Mouse (Mus musculus) kidney, postnatal 0 days (tissue): ENCODE measurements around the gene Tbc1d1. TPM values are rescaled to one million over a fixed set of nuclear protein-coding genes. Genes with fewer than 3 reads are reported as not detected.

Source experiments
- ATAC-seq: fragments of 200-750 bp; cut with Nextera tagmentation; replicated peaks from 2 replicates; pipeline ENCODE4 v1.8.0; 2017; ENCODE audit warnings: low read depth, moderate number of reproducible peaks, moderate TSS enrichment, moderate library complexity; ENCODE audit not compliant: low FRiP score
- DNase-seq: peaks from one replicate; pipeline ENCODE4 v3.0.0-alpha.2; 2016; ENCODE audit warnings: low spot score
- H3K27ac ChIP-seq: fragments of 300-500 bp; sonication (generic); 2 replicates; pipeline ENCODE4 v1.5.1; 2014; ENCODE audit warnings: mild to moderate bottlenecking
- H3K27me3 ChIP-seq: fragments of 300-500 bp; sonication (generic); 2 replicates; pipeline ENCODE4 v1.6.1; 2014; ENCODE audit warnings: low read length, mixed read lengths; ENCODE audit not compliant: insufficient read depth
- H3K36me3 ChIP-seq: fragments of 300-500 bp; sonication (generic); 2 replicates; pipeline ENCODE4 v1.6.1; 2014; ENCODE audit warnings: low read length, mixed read lengths; ENCODE audit not compliant: insufficient read depth
- H3K4me1 ChIP-seq: fragments of 300-500 bp; sonication (generic); replicated peaks from 2 replicates; pipeline ENCODE4 v1.6.1; 2014; ENCODE audit warnings: antibody characterized with exemption, low read length, mixed read lengths; ENCODE audit not compliant: insufficient read depth
- H3K4me2 ChIP-seq: fragments of 300-500 bp; sonication (generic); 2 replicates; pipeline ENCODE4 v1.6.1; 2014; ENCODE audit warnings: mild to moderate bottlenecking, low read length, moderate library complexity, mixed read lengths
- H3K4me3 ChIP-seq: fragments of 300-500 bp; sonication (generic); replicated peaks from 2 replicates; pipeline ENCODE4 v1.5.1; 2014; ENCODE audit warnings: low read depth, low read length
- H3K9ac ChIP-seq: fragments of 300-500 bp; sonication (generic); 2 replicates; pipeline ENCODE4 v1.6.1; 2014; ENCODE audit warnings: low read depth, low read length
- H3K9me3 ChIP-seq: fragments of 300-500 bp; sonication (generic); replicated peaks from 2 replicates; pipeline ENCODE4 v1.6.1; 2016; ENCODE audit warnings: low read length, inconsistent platforms, mixed read lengths
- CTCF ChIP-seq: IDR thresholded peaks from 2 replicates; pipeline ENCODE4 v1.5.1; 2016; ENCODE audit warnings: antibody characterized with exemption, low read depth, mild to moderate bottlenecking, moderate library complexity
- WGBS: fragments of 180-500 bp; shearing (Covaris S2); extraction: QIAGEN DNeasy Blood & Tissue Kit; methylation state at CpG from one replicate; pipeline ENCODE4 v1.1.7; 2014; 5-methylcytosine and 5-hydroxymethylcytosine counted together
- polyA plus RNA-seq: library from polyadenylated mRNA; unstranded; fragments of >200 nt; fragmentation: Nextera tagmentation; extraction: Ambion mirVana; gene quantifications from 2 replicates; pipeline ENCODE4 v1.2.1, GENCODE M21; 2015

Tbc1d1 gene
- polyA plus RNA-seq, 1 experiment from 2014 or later: 26.2 TPM

GRCm38 (mm10) chr5:64263898-64264478, 107.9 kb downstream of the Tbc1d1 start:
- Histone ChIP-seq H3K4me1 (0 out of 2 replicates have a peak, but pooled peaks cover 3% of the 10 kb centered on the region), H3K9ac (no peak overlapping the region)
- 45% methylated on average over 13 of the region's 13 CpGs for WGBS

GRCm38 (mm10) chr5:64265145-64265544, 109.0 kb downstream of the Tbc1d1 start:
- Histone ChIP-seq H3K4me2 (no peak overlapping the region), H3K4me3 (no peak overlapping the region), H3K4me1 (0 out of 2 replicates have a peak, but pooled peaks cover 3% of the 10 kb centered on the region), H3K27ac (no peak overlapping the region; the same call in 1 of the 2 replicates), H3K36me3 (no peaks in the 10 kb centered on the region; the same call in 1 of the 2 replicates), H3K27me3 (no peaks in the 10 kb centered on the region), H3K9ac (no peak overlapping the region), H3K9me3 (no peaks in the 10 kb centered on the region)
- DNase-seq: peak; percentile 59
- 23% methylated on average over 3 of the region's 3 CpGs for WGBS
- ATAC-seq: no peak
- TF ChIP-seq CTCF: peak; percentile 54

More at GRCm38 (mm10) chr5:64263898-64264478, 107.9 kb downstream of the Tbc1d1 start:
- Histone ChIP-seq H3K4me2 (no peak overlapping the region), H3K9me3 (no peaks in the 10 kb centered on the region), H3K4me3 (no peak overlapping the region), H3K27ac (peak overlapping the region; percentile 31; the same call in 1 of the 2 replicates), H3K27me3 (no peaks in the 10 kb centered on the region), H3K36me3 (no peaks in the 10 kb centered on the region)
- peak; percentile 71; the same call in 1 of the 2 replicates for ATAC-seq
- TF ChIP-seq CTCF: no peak
- no peak for DNase-seq

GRCm38 (mm10) chr5:64265906-64266305, 109.8 kb downstream of the Tbc1d1 start:
- no peaks in the 10 kb centered on the region; the same call in 1 of the 2 replicates for H3K36me3 ChIP-seq
- 72% methylated on average over 3 of the region's 3 CpGs for WGBS
- H3K9me3 ChIP-seq: no peaks in the 10 kb centered on the region
- H3K27me3 ChIP-seq: no peaks in the 10 kb centered on the region
- no peak for TF ChIP-seq CTCF
- ATAC-seq (peak; percentile 52; the same call in 1 of the 2 replicates), DNase-seq (no peak)
- H3K27ac ChIP-seq: peak overlapping the region; percentile 42; the same call in 1 of the 2 replicates
- H3K9ac ChIP-seq: no peak overlapping the region
- 0 out of 2 replicates have a peak, but pooled peaks cover 3% of the 10 kb centered on the region for H3K4me1 ChIP-seq
- no peak overlapping the region for H3K4me3 ChIP-seq
- H3K4me2 ChIP-seq: no peak overlapping the region

- DNase-seq: no peak
These were observed 110.4 kb downstream of the Tbc1d1 start for GRCm38 (mm10) chr5:64266534-64266933.

GRCm38 (mm10) chr5:64267279-64267678, 111.2 kb downstream of the Tbc1d1 start:
- ATAC-seq: no peak
- peak overlapping the region; percentile 3; the same call in 1 of the 2 replicates for H3K27ac ChIP-seq

More at GRCm38 (mm10) chr5:64266534-64266933, 110.4 kb downstream of the Tbc1d1 start:
- H3K9me3 ChIP-seq: no peaks in the 10 kb centered on the region
- no peak for TF ChIP-seq CTCF
- ATAC-seq: no peak
- 0 out of 2 replicates have a peak, but pooled peaks cover 3% of the 10 kb centered on the region for H3K4me1 ChIP-seq
- H3K4me2 ChIP-seq: no peak overlapping the region
- H3K27me3 ChIP-seq: no peaks in the 10 kb centered on the region
- no peak overlapping the region for H3K27ac ChIP-seq
- WGBS: 69% methylated on average over 2 of the region's 2 CpGs
- peaks cover 3% of the 10 kb centered on the region; the same call in 1 of the 2 replicates for H3K36me3 ChIP-seq
- no peak overlapping the region for H3K4me3 ChIP-seq
- H3K9ac ChIP-seq: no peak overlapping the region

GRCm38 (mm10) chr5:64269669-64270068, 113.6 kb downstream of the Tbc1d1 start:
- Histone ChIP-seq H3K9me3 (no peaks in the 10 kb centered on the region), H3K4me1 (0 out of 2 replicates have a peak, but pooled peaks cover 3% of the 10 kb centered on the region), H3K27me3 (no peaks in the 10 kb centered on the region), H3K9ac (no peak overlapping the region), H3K4me3 (no peak overlapping the region), H3K36me3 (peaks cover 11% of the 10 kb centered on the region), H3K27ac (no peak overlapping the region), H3K4me2 (no peak overlapping the region)
- DNase-seq (no peak), ATAC-seq (no peak)
- TF ChIP-seq CTCF: no peak
- WGBS: 39% methylated on average over 7 of the region's 7 CpGs

More at GRCm38 (mm10) chr5:64267279-64267678, 111.2 kb downstream of the Tbc1d1 start:
- H3K4me2 ChIP-seq: no peak overlapping the region
- TF ChIP-seq CTCF: no peak
- no peak overlapping the region for H3K9ac ChIP-seq
- 0 out of 2 replicates have a peak, but pooled peaks cover 3% of the 10 kb centered on the region for H3K4me1 ChIP-seq
- H3K27me3 ChIP-seq: no peaks in the 10 kb centered on the region
- no peak overlapping the region for H3K4me3 ChIP-seq
- no peak for DNase-seq
- peaks cover 6% of the 10 kb centered on the region; the same call in 1 of the 2 replicates for H3K36me3 ChIP-seq
- 60% methylated on average over 9 of the region's 9 CpGs for WGBS
- no peaks in the 10 kb centered on the region for H3K9me3 ChIP-seq
